Mouse (Mus musculus) urinary bladder, postnatal 4 days (tissue): ENCODE measurements around the gene Fgfr2.

ENCODE experiments used
- DNase-seq, 2 experiments: peaks; one replicate each; pipeline ENCODE4 v3.0.0; 2021 to 2022; ENCODE audit warnings: low spot score in 2 of 2

Fgfr2 gene

DNA sequence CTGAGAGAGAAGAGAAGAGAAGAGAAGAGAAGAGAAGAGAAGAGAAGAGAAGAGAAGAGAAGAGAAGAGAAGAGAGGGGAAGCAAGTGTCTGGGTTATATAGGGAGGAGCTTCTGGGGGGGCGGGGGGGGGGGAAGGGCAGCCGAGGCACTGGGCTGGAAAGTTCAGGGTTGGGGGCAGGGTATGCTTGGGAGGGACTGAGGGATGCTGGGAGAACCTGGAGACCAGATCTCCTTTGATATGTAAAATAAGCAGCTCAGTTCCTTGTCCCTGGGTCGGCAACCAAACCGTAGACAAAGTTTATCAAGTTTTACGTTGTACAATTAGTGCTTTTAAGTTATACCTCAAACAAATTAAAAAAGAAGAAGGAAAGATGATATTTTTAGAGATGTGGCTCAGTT, 2263.2 kb downstream of the Fgfr2 start:
- no peak for DNase-seq

DNA sequence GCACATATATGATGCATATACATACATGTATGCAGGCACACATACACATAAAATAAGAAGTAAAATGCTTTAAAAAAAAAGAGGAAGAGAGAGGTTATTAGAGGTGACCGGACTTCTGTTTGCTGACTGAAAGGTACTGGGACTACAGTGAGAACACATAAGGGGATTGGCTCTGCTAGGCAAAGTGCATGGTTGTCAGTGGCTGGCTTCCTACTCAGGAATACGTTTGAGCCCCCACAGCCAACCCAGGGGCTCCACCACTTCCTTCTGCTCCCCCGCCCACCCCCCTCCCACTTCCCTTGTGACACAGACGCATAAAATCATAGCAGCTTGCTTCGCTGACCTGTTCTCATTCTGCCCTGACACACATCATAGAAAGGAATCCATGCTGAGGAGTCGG, 2265.2 kb downstream of the Fgfr2 start:
- DNase-seq: no peak

GRCm38 (mm10) chr7:130855681-130856080, 2267.5 kb downstream of the Fgfr2 start:
- no peak for DNase-seq

GRCm38 (mm10) chr7:130854684-130855292, 2268.4 kb downstream of the Fgfr2 start:
- no peak for DNase-seq

- DNase-seq: no peak
Measured at GRCm38 (mm10) chr7:130847164-130847718, 2275.9 kb downstream of the Fgfr2 start.

- no peak for DNase-seq
Measured at GRCm38 (mm10) chr7:130839380-130840100, 2283.6 kb downstream of the Fgfr2 start.

DNA sequence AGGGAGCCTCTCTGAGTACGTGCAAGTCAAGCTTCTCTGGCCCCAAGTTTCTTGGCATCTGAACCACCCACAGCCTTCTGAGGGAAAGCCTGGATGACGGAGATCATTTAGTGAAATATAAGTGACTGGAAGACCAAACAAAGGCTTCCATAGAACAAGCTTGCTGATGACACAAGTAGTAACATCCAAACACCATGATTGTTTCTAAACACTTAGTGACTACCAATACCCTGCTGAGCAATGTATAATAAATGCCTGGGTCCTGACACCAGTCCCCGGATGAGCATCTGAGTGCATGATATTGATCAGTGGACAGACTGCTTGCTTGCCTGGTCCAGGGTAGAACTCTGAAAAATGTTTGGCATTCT, 2284.5 kb downstream of the Fgfr2 start:
- DNase-seq: no peak

DNA sequence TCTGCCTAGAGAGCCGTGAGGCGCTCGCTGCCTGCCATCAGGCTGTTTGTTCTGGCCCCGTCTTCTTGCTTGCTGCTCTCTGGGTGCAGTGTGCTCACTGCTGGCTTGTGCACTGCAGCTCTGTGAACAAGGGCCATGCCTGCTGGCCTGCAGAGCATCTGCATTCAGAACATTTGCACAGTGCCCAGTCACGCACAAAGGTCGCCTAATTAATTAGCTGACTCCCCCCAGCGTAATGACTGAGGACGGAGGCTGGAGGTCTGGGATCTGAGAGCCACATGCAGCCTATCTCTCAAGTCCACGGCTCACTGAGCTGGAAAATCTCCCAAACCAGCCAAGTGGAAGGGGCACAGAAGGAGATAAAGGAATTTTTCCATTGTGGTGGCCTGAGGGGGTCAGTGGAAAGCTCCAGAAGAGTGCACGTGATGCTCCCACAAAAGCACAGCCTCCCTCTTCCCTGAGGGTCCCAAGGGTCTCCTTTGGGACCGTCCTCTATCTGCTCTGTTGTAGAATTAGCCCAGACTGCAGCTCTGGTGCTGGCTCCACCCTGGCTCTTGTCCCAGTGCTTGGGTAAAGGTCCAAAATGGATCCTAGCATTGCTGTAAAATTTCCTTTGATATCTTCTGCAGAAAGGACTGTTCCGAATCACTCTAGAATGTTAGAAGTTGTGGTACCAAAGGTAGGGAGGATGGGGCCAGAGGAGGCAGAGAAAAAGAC, 2285.1 kb downstream of the Fgfr2 start:
- no peak for DNase-seq

- no peak for DNase-seq
Measured at GRCm38 (mm10) chr7:130836066-130836465, 2287.1 kb downstream of the Fgfr2 start.

DNA sequence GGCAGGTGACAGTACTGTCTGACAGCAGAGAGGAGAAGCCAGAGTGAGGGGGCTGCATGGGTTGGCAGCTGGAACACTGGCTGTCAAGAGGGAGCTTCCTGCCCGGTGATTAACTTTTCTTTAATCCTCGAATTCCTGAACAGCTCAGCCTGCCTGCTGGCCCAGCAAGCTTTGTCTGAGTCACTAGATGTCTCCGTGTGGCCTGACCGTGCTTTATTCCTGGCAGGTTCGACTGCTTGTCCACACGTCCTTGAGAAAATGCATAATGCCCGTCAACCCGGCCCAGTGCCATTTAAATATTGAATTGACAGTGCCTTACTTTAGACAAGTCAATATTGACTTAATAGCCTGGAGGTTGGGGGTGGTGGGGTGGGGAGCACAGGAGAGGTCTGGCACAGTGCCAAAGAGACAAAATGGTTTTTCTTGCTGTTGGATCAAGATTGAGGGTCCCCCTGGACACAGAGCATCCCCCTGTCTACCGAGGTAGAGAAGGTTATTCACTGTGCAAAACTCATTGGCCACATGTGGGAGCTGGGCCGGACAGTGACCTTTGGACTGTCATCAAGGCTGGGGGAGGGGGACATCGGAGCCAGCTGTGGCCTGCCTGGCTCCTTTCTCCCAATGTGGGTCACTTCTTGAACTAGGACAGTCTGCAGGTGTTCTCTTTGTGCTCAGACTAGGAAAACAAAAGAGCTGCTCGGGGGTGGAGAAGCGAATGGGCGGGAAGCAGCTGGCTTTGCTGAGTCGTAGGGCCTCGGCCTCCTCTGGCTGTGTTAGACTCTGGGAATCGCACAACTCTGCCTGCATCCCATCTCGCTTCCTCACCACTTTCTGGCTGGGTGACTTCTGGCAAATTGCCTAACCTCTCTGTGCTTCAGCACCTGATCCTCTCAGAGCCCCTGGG, 2287.9 kb downstream of the Fgfr2 start:
- no peak for DNase-seq

- DNase-seq: peak in 1 of 2 experiments; percentile 75
Measured at GRCm38 (mm10) chr7:130834299-130834698, 2288.9 kb downstream of the Fgfr2 start.

DNA sequence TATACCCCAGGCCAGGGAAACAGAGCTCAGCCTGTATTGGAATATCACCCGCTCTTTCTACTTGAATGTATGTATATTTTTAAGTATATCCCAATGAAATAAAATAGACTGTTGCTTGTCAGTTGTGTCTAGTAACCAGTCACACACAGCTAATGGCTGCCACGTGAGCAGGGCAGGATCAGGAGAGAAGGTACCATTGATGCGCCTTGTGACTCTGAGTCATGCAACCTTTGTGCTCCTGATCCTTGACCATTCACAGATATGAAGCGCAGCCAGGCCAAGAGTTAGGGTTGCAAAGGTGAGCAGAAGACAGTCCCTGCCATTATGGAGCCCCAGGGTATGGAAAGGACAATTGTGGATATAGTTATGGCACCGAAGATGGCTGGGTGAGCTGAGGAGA, 2291.6 kb downstream of the Fgfr2 start:
- no peak for DNase-seq

GRCm38 (mm10) chr7:130828475-130828874, 2294.7 kb downstream of the Fgfr2 start:
- no peak for DNase-seq

DNA sequence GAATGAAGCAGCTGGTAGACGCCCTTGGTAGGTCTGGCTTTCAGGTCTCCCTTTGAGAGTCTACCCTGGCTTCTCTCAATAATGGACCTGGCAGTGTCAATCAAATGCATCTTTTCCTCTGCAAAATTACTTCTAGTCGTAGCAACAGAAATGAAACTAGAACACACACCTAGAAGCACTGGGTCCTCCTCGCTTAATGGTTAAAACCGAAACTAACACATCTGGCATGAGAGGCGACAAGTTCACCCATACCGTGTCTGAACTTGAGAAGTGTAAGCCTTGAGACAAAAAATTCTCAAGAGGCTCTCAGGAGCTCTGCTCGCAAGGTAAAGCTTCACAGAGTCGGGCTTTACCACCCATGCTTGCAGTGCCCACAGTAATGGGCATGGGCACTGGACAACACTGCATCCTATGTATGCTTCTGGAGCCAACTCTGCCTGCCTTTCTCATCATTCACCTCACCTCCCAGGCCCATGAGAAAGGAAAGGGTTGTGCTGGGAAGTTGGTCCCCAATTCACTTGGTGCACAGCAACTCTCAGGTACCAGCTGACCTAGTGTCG, 2295.2 kb downstream of the Fgfr2 start:
- no peak for DNase-seq

GRCm38 (mm10) chr7:130827431-130827830, 2295.7 kb downstream of the Fgfr2 start:
- DNase-seq: no peak

DNA sequence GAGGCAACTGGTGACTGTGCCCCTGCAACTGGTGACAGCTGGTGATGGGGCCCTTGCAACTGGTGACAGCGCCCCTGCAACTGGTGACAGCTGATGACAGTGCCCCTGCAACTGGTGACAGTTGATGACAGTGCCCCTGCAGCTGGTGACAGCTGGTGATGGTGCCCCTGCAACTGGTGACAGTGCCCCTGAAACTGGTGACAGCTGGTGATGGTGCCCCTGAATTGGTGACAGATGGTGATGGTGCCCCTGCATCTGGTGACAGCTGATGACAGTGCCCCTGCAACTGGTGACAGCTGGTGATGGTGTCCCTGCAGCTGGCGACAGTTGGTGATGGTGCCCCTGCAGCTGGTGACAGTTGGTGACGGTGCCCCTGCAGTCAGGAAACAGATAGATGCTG, 2296.8 kb downstream of the Fgfr2 start:
- no peak for DNase-seq

DNA sequence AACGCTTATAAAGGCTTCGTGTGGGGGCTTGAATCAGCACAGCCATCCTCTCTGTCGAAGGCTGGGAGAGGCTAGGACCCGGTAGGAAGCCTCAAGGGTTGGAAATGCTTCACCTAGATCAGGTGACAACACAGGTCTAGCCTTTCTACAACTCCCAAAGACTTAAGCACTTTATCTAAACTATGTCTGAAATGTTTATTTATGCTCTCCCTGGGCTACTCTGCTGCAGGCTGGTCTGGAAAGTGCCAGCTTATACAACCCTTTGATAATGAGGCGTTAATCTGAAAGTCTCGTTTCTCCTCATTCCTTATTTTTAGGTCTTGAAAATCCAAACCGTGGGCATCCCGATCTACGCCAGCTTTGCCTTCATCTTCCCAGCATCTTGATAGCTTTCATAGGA, 2299.2 kb downstream of the Fgfr2 start:
- no peak for DNase-seq

GRCm38 (mm10) chr7:130819624-130820023, 2303.5 kb downstream of the Fgfr2 start:
- no peak for DNase-seq

GRCm38 (mm10) chr7:130818813-130819212, 2304.3 kb downstream of the Fgfr2 start:
- DNase-seq: no peak

GRCm38 (mm10) chr7:130816243-130816642, 2306.9 kb downstream of the Fgfr2 start:
- no peak for DNase-seq

DNA sequence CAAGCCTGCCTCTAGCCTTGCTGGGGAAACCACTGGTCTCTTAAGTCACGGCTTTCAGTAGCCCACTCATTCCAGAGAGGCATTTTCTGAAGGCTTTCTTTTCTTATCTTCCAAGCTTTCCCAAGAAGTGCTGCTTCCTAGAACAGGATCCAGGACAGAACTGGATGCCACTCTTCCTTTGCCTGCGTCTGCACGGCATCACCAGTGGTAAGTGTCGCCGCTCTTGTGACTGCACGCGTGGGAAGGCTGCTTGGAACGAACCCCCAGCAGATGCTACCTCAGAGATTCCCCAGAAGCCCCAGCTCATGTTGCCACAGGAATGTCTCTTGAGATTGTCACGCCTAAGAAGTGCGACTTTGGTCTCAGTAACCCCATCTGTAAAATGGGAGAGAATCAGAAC, 2307.5 kb downstream of the Fgfr2 start:
- no peak for DNase-seq
